Comparison of ENCODE assay signal across 8 mouse cellular contexts in genomic region chr4:137970623-137971199, GRCm38 (mm10). TPM values are rescaled to one million over a fixed set of nuclear protein-coding genes. Genes with fewer than 3 reads are reported as not detected.
A peak's percentile ranks its signal among the peaks of the same experiment; 100 is the strongest.
DNase-seq lines count a peak whose midpoint lies in the region; ATAC-seq and TF ChIP-seq lines count a peak whose summit lies in the region.
"Not testable (repeated sequence)": the region's sequence is repeated elsewhere in the genome, so short reads cannot be mapped to it uniquely, and the experiment has no call there.

No protein-coding gene starts in this region.

- not testable (repeated sequence) for H3K27me3 ChIP-seq in forebrain, embryonic 13.5 days; forebrain, postnatal 0 days (ENCODE audit: insufficient read depth, low read length); hindbrain, embryonic 11.5 days (ENCODE audit: control insufficient read depth, insufficient read depth, low read length); hindbrain, postnatal 0 days (ENCODE audit: insufficient read depth, low read length); lung, postnatal 0 days (replicated peaks; ENCODE audit: insufficient read depth, low read length); midbrain, embryonic 14.5 days (ENCODE audit: control insufficient read depth, insufficient read depth, low read length); neural tube, embryonic 11.5 days (ENCODE audit: control insufficient read depth, insufficient read depth, low read length); neural tube, embryonic 15.5 days (replicated peaks)

- not testable (repeated sequence) for H3K4me1 ChIP-seq in forebrain, embryonic 13.5 days; forebrain, postnatal 0 days (ENCODE audit: insufficient read depth); hindbrain, embryonic 11.5 days (replicated peaks; ENCODE audit: control insufficient read depth, insufficient read depth, low read length); hindbrain, postnatal 0 days (ENCODE audit: insufficient read depth, low read length); lung, postnatal 0 days (ENCODE audit: insufficient read depth, low read depth, low read length); midbrain, embryonic 14.5 days (ENCODE audit: control insufficient read depth, insufficient read depth, low read length); neural tube, embryonic 11.5 days (ENCODE audit: control insufficient read depth, insufficient read depth, low read length); neural tube, embryonic 15.5 days

- H3K9me3 ChIP-seq in forebrain, embryonic 13.5 days (replicated peaks); forebrain, postnatal 0 days (ENCODE audit: low read length); hindbrain, embryonic 11.5 days (ENCODE audit: control insufficient read depth, low read length); hindbrain, postnatal 0 days (ENCODE audit: low read length); lung, postnatal 0 days (ENCODE audit: low read length); midbrain, embryonic 14.5 days (ENCODE audit: control insufficient read depth, low read length); neural tube, embryonic 11.5 days (ENCODE audit: control insufficient read depth, low read length); neural tube, embryonic 15.5 days (replicated peaks): not testable (repeated sequence)

- not testable (repeated sequence) for H3K27ac ChIP-seq in forebrain, embryonic 13.5 days; forebrain, postnatal 0 days (ENCODE audit: low read depth, low read length); hindbrain, embryonic 11.5 days (ENCODE audit: low read depth, low read length); hindbrain, postnatal 0 days; lung, postnatal 0 days (ENCODE audit: low read length); midbrain, embryonic 14.5 days (replicated peaks; ENCODE audit: low read depth, low read length); neural tube, embryonic 11.5 days (ENCODE audit: low read depth, low read length); neural tube, embryonic 15.5 days (replicated peaks)

- H3K4me3 ChIP-seq in forebrain, embryonic 13.5 days; forebrain, postnatal 0 days (ENCODE audit: low read depth, low read length); hindbrain, embryonic 11.5 days (ENCODE audit: low read depth, low read length); hindbrain, postnatal 0 days (ENCODE audit: low read length); lung, postnatal 0 days (ENCODE audit: low read depth, low read length); midbrain, embryonic 14.5 days (replicated peaks; ENCODE audit: low read depth, low read length); neural tube, embryonic 11.5 days (ENCODE audit: low read depth, low read length); neural tube, embryonic 15.5 days (replicated peaks): not testable (repeated sequence)

- no CpG with 5 or more reads among the region's 11 CpGs for WGBS in forebrain, embryonic 13.5 days
- WGBS in forebrain, postnatal 0 days, result no CpG with 5 or more reads among the region's 11 CpGs
- WGBS in hindbrain, embryonic 11.5 days, result no CpG with 5 or more reads among the region's 11 CpGs
- WGBS in hindbrain, postnatal 0 days, result no CpG with 5 or more reads among the region's 11 CpGs
- WGBS in lung, postnatal 0 days, result no CpG with 5 or more reads among the region's 11 CpGs
- WGBS in midbrain, embryonic 14.5 days, result no CpG with 5 or more reads among the region's 11 CpGs
- WGBS in neural tube, embryonic 11.5 days, result no CpG with 5 or more reads among the region's 11 CpGs
- WGBS in neural tube, embryonic 15.5 days, result no CpG with 5 or more reads among the region's 11 CpGs

- not testable (repeated sequence) for DNase-seq in forebrain, postnatal 0 days; hindbrain, embryonic 11.5 days (ENCODE audit: low spot score); hindbrain, postnatal 0 days (ENCODE audit: low spot score); lung, postnatal 0 days (ENCODE audit: low spot score); midbrain, embryonic 14.5 days; neural tube, embryonic 11.5 days (ENCODE audit: low spot score)

- H3K4me2 ChIP-seq in forebrain, embryonic 13.5 days; forebrain, postnatal 0 days (ENCODE audit: low read depth); hindbrain, embryonic 11.5 days (replicated peaks; ENCODE audit: low read depth, low read length); hindbrain, postnatal 0 days (ENCODE audit: low read depth, low read length); lung, postnatal 0 days (replicated peaks; ENCODE audit: low read depth, low read length); midbrain, embryonic 14.5 days (ENCODE audit: low read length); neural tube, embryonic 11.5 days (ENCODE audit: low read depth); neural tube, embryonic 15.5 days: not testable (repeated sequence)

- not testable (repeated sequence) for TF ChIP-seq CTCF in forebrain, postnatal 0 days (IDR thresholded peaks at IDR 0.05; ENCODE audit: low read depth); hindbrain, postnatal 0 days (IDR thresholded peaks at IDR 0.05; ENCODE audit: low read depth); lung, postnatal 0 days (IDR thresholded peaks at IDR 0.05)

- peak; percentile 68 for ATAC-seq in forebrain, embryonic 13.5 days
- ATAC-seq in forebrain, postnatal 0 days, result peak; percentile 71
- ATAC-seq in hindbrain, embryonic 11.5 days (ENCODE audit: low FRiP score), result peak; percentile 66; the same call in 1 of the 2 replicates
- peak; percentile 54 for ATAC-seq in hindbrain, postnatal 0 days
- ATAC-seq in lung, postnatal 0 days, result peak; percentile 30
- ATAC-seq in midbrain, embryonic 14.5 days (ENCODE audit: low FRiP score, low TSS enrichment), result peak; percentile 65; the same call in 1 of the 2 replicates
- ATAC-seq in neural tube, embryonic 11.5 days (ENCODE audit: insufficient read depth, low FRiP score, low TSS enrichment), result peak; percentile 58; the same call in 1 of the 2 replicates
- ATAC-seq in neural tube, embryonic 15.5 days (ENCODE audit: low FRiP score), result peak; percentile 19; the same call in 1 of the 2 replicates

- not testable (repeated sequence) for TF ChIP-seq EP300 in lung, postnatal 0 days (IDR thresholded peaks at IDR 0.05)

- not testable (repeated sequence) for H3K9ac ChIP-seq in forebrain, embryonic 13.5 days; forebrain, postnatal 0 days; hindbrain, embryonic 11.5 days (ENCODE audit: low read depth, low read length); hindbrain, postnatal 0 days (replicated peaks; ENCODE audit: low read length); lung, postnatal 0 days (replicated peaks; ENCODE audit: low read depth); midbrain, embryonic 14.5 days (replicated peaks; ENCODE audit: low read length); neural tube, embryonic 11.5 days (ENCODE audit: low read length); neural tube, embryonic 15.5 days (replicated peaks)

- not testable (repeated sequence) for H3K36me3 ChIP-seq in forebrain, embryonic 13.5 days (ENCODE audit: poor library complexity, severe bottlenecking); forebrain, postnatal 0 days (ENCODE audit: insufficient read depth); hindbrain, embryonic 11.5 days (ENCODE audit: control insufficient read depth, insufficient read depth, low read length); hindbrain, postnatal 0 days (ENCODE audit: insufficient read depth, low read length); lung, postnatal 0 days (ENCODE audit: insufficient read depth, low read length); midbrain, embryonic 14.5 days (ENCODE audit: control insufficient read depth, insufficient read depth, low read length); neural tube, embryonic 11.5 days (ENCODE audit: control insufficient read depth, insufficient read depth, low read length); neural tube, embryonic 15.5 days

RNA-seq across cellular contexts. Expression of gene Eif4g3, which starts 22.1 kb away (rescaled TPM):
- polyA plus RNA-seq in forebrain, embryonic 13.5 days (2015; fragmentation: Nextera tagmentation; extraction: Ambion mirVana), result 43.9 and 46.2 TPM in 2 replicates
- total RNA-seq in forebrain, postnatal 0 days (2014; rRNA removed), result 61.9 and 67.0 TPM in 2 replicates
- 28.8 and 38.4 TPM in 2 replicates for polyA plus RNA-seq in forebrain, postnatal 0 days (2015; fragmentation: Nextera tagmentation; extraction: Ambion mirVana)
- polyA plus RNA-seq in hindbrain, embryonic 11.5 days (2014; fragmentation: Nextera tagmentation; extraction: Ambion mirVana), result 46.4 and 56.9 TPM in 2 replicates
- total RNA-seq in hindbrain, postnatal 0 days (2014; rRNA removed), result 51.1 and 55.9 TPM in 2 replicates
- 32.3 and 36.5 TPM in 2 replicates for polyA plus RNA-seq in hindbrain, postnatal 0 days (2015; fragmentation: Nextera tagmentation; extraction: Ambion mirVana)
- polyA plus RNA-seq in lung, postnatal 0 days (2015; fragmentation: Nextera tagmentation; extraction: Ambion mirVana), result 17.2 and 18.2 TPM in 2 replicates
- polyA plus RNA-seq in midbrain, embryonic 14.5 days (2014; fragmentation: Nextera tagmentation; extraction: Ambion mirVana), result 48.4 and 63.0 TPM in 2 replicates
- polyA plus RNA-seq in neural tube, embryonic 11.5 days (2014; fragmentation: Nextera tagmentation; extraction: Ambion mirVana), result 51.0 and 55.0 TPM in 2 replicates
- 45.7 and 49.5 TPM in 2 replicates for polyA plus RNA-seq in neural tube, embryonic 15.5 days (2015; fragmentation: Nextera tagmentation; extraction: Ambion mirVana)

Comparison
In these comparisons a context has a peak if more than half of its experiments do, and no peak if none do; other contexts are left out.
1. ATAC-seq: peak in every context shown above with its lines; median percentile 71 in forebrain, postnatal 0 days; 68 in forebrain, embryonic 13.5 days; 66 in hindbrain, embryonic 11.5 days; 65 in midbrain, embryonic 14.5 days; 58 in neural tube, embryonic 11.5 days; 54 in hindbrain, postnatal 0 days; 30 in lung, postnatal 0 days; 19 in neural tube, embryonic 15.5 days.